Mouse (Mus musculus): Measurements from ENCODE around the gene Saxo1.

GRCm38 (mm10) chr4:86428091-86428745 lies 129.9 kb downstream of the Saxo1 start:
- no peak for TF ChIP-seq CTCF (IDR thresholded peaks at IDR 0.05; ENCODE audit: control insufficient read depth, insufficient read depth, insufficient replicate concordance, low read depth, low read length)
- no peak for TF ChIP-seq POLR2A (IDR thresholded peaks at IDR 0.05; ENCODE audit: control insufficient read depth, low read depth, low read length)
